Mouse (Mus musculus): ENCODE results near the gene Eya3.
"Not testable (repeated sequence)": the region's sequence is repeated elsewhere in the genome, so short reads cannot be mapped to it uniquely, and the experiment has no call there.

GRCm38 (mm10) chr4:132737154-132737553 is 98.4 kb downstream of the Eya3 start:
- not testable (repeated sequence) for TF ChIP-seq GATA1, TAL1 (IDR thresholded peaks at IDR 0.05; ENCODE audit: low read length)

Data from erythroblast, embryonic 14.5 days (primary cell).